ENCODE assay signal across 10 mouse cellular contexts in the genomic region with DNA sequence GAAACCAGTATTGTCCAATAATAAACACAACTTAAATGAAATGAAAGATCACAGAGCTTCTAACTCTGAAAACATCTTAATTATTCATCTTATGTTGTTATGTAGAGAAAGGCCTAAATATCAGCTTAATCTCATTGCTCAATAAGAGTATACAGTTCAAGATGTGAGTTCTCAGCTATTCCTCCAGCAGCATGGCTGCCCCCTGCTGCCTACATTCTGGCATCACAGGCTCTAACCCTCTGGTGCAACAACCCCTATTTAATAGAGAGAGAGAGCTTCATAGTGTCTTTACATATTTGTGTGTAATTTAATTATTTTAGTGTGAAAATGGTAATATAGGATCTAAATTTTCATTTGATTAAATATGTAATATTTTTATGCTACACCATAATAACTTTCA.
DNase-seq lines count a peak whose midpoint lies in the region; ATAC-seq and TF ChIP-seq lines count a peak whose summit lies in the region.
"Had no signal": no experiment of that assay in that cellular context is flagged by ENCODE, and none has a peak within 500 bp of the region (broad histone marks: within the 10 kb centered on the region; RNA-seq: fewer than 3 reads in every experiment).

No protein-coding gene starts in this region.

- TF ChIP-seq CTCF in stomach, postnatal 0 days (IDR thresholded peaks at IDR 0.05; ENCODE audit: low read depth), result peak; percentile 49

- no peaks in the 10 kb centered on the region for H3K27me3 ChIP-seq in hindbrain, embryonic 11.5 days (ENCODE audit: control insufficient read depth, insufficient read depth, low read length)
- no peaks in the 10 kb centered on the region for H3K27me3 ChIP-seq in hindbrain, embryonic 13.5 days
- H3K27me3 ChIP-seq in stomach, postnatal 0 days (ENCODE audit: control insufficient read depth, insufficient read depth, low read length), result no peaks in the 10 kb centered on the region
- H3K27me3 ChIP-seq: stomach, embryonic 15.5 days had no signal

- H3K4me1 ChIP-seq in hindbrain, embryonic 11.5 days (replicated peaks; ENCODE audit: control insufficient read depth, insufficient read depth, low read length), result no peaks in the 10 kb centered on the region
- no peaks in the 10 kb centered on the region for H3K4me1 ChIP-seq in hindbrain, embryonic 13.5 days (replicated peaks)
- H3K4me1 ChIP-seq in stomach, postnatal 0 days (replicated peaks; ENCODE audit: control insufficient read depth, insufficient read depth), result no peaks in the 10 kb centered on the region
- H3K4me1 ChIP-seq: stomach, embryonic 15.5 days had no signal

- H3K36me3 ChIP-seq in hindbrain, embryonic 11.5 days (ENCODE audit: control insufficient read depth, insufficient read depth, low read length), result no peaks in the 10 kb centered on the region
- no peaks in the 10 kb centered on the region for H3K36me3 ChIP-seq in hindbrain, embryonic 13.5 days
- H3K36me3 ChIP-seq in stomach, postnatal 0 days (ENCODE audit: control insufficient read depth, insufficient read depth, low read length), result no peaks in the 10 kb centered on the region
- H3K36me3 ChIP-seq: stomach, embryonic 15.5 days had no signal

- H3K27ac ChIP-seq in hindbrain, embryonic 11.5 days (ENCODE audit: low read depth, low read length), result no peak overlapping the region
- no peak overlapping the region for H3K27ac ChIP-seq in hindbrain, embryonic 13.5 days
- no peak overlapping the region for H3K27ac ChIP-seq in stomach, postnatal 0 days (replicated peaks)
- H3K27ac ChIP-seq: stomach, embryonic 15.5 days had no signal

- no peaks in the 10 kb centered on the region for H3K9me3 ChIP-seq in hindbrain, embryonic 11.5 days (ENCODE audit: control insufficient read depth, low read length)
- no peaks in the 10 kb centered on the region for H3K9me3 ChIP-seq in hindbrain, embryonic 13.5 days
- H3K9me3 ChIP-seq in stomach, postnatal 0 days (ENCODE audit: control insufficient read depth, low read length), result no peaks in the 10 kb centered on the region
- H3K9me3 ChIP-seq: stomach, embryonic 15.5 days had no signal

- DNase-seq in hindbrain, embryonic 11.5 days (ENCODE audit: low spot score), result peak; percentile 29
- DNase-seq in ovary, postnatal 36 days (ENCODE audit: low spot score), result peak; percentile 6
- DNase-seq in ovary, adult 18-20 months (ENCODE audit: low spot score), result no peak
- peak; percentile 8 for DNase-seq in embryo, embryonic 10 days (ENCODE audit: low spot score)
- DNase-seq in stomach, postnatal 0 days (ENCODE audit: low spot score), result no peak
- DNase-seq in urinary bladder, postnatal 10 days (ENCODE audit: low spot score), result no peak
- no peak for DNase-seq in lung, postnatal 4 days
- DNase-seq: lung, adult 18-20 months had no signal

- ATAC-seq in hindbrain, embryonic 11.5 days (ENCODE audit: low FRiP score), result no peak
- ATAC-seq in hindbrain, embryonic 13.5 days (ENCODE audit: low FRiP score), result no peak
- ATAC-seq in stomach, postnatal 0 days (ENCODE audit: low FRiP score, low TSS enrichment), result no peak

- no peak overlapping the region for H3K4me3 ChIP-seq in hindbrain, embryonic 11.5 days (ENCODE audit: low read depth, low read length)
- no peak overlapping the region for H3K4me3 ChIP-seq in hindbrain, embryonic 13.5 days
- H3K4me3 ChIP-seq in stomach, postnatal 0 days (ENCODE audit: low read depth, low read length), result no peak overlapping the region
- H3K4me3 ChIP-seq: stomach, embryonic 15.5 days had no signal

- H3K9ac ChIP-seq in hindbrain, embryonic 11.5 days (ENCODE audit: low read depth, low read length), result no peak overlapping the region
- no peak overlapping the region for H3K9ac ChIP-seq in hindbrain, embryonic 13.5 days
- no peak overlapping the region for H3K9ac ChIP-seq in stomach, postnatal 0 days (ENCODE audit: low read length)
- H3K9ac ChIP-seq: stomach, embryonic 15.5 days had no signal

- no peak for TF ChIP-seq EP300 in stomach, postnatal 0 days (optimal IDR thresholded peaks at IDR 0.05)

- no peak overlapping the region for H3K4me2 ChIP-seq in hindbrain, embryonic 11.5 days (replicated peaks; ENCODE audit: low read depth, low read length)
- no peak overlapping the region for H3K4me2 ChIP-seq in hindbrain, embryonic 13.5 days
- H3K4me2 ChIP-seq in stomach, postnatal 0 days (replicated peaks; ENCODE audit: low read depth), result no peak overlapping the region
- H3K4me2 ChIP-seq: stomach, embryonic 15.5 days had no signal

Comparison
In these comparisons a context has a peak if more than half of its experiments do, and no peak if none do; other contexts are left out.
1. DNase-seq: peak in hindbrain, embryonic 11.5 days (single experiment), ovary, postnatal 36 days (single experiment) and embryo, embryonic 10 days (single experiment); none in ovary, adult 18-20 months (single experiment), stomach, postnatal 0 days (single experiment), urinary bladder, postnatal 10 days (single experiment) and lung, postnatal 4 days (0 of 2).